Mouse (Mus musculus) limb, embryonic 10.5 days (tissue): ENCODE results near the gene Rab13. TPM values are rescaled to one million over a fixed set of nuclear protein-coding genes. Genes with fewer than 3 reads are reported as not detected.
A peak's percentile ranks its signal among the peaks of the same experiment; 100 is the strongest.

ENCODE experiments used
- DNase-seq: peaks from one replicate; pipeline ENCODE4 v3.0.0-alpha.2; 2017; ENCODE audit warnings: low spot score
- H3K27ac ChIP-seq: fragments of 300-500 bp; sonication (generic); 2 replicates; pipeline ENCODE4 v1.5.1; 2016; ENCODE audit warnings: mild to moderate bottlenecking
- H3K27me3 ChIP-seq: fragments of 300-500 bp; sonication (generic); 2 replicates; pipeline ENCODE4 v1.6.1; 2016; ENCODE audit warnings: low read depth, mild to moderate bottlenecking; ENCODE audit not compliant: poor library complexity, severe bottlenecking
- H3K36me3 ChIP-seq: fragments of 300-500 bp; sonication (generic); 2 replicates; pipeline ENCODE4 v1.6.1; 2016; ENCODE audit warnings: mild to moderate bottlenecking, moderate library complexity
- H3K4me1 ChIP-seq: fragments of 300-500 bp; sonication (generic); 2 replicates; pipeline ENCODE4 v1.6.1; 2016
- H3K4me3 ChIP-seq: fragments of 300-500 bp; sonication (generic); 2 replicates; pipeline ENCODE4 v1.5.1; 2016; ENCODE audit warnings: mild to moderate bottlenecking, moderate library complexity
- H3K9me3 ChIP-seq: fragments of 300-500 bp; sonication (generic); replicated peaks from 2 replicates; pipeline ENCODE4 v1.6.1; 2016; ENCODE audit warnings: mild to moderate bottlenecking
- WGBS: fragments of 180-500 bp; shearing (Covaris S2); methylation state at CpG from one replicate; pipeline ENCODE4 v1.1.7; 2016; 5-methylcytosine and 5-hydroxymethylcytosine counted together
- polyA plus RNA-seq: library from polyadenylated mRNA; unstranded; fragments of >200 nt; fragmentation: Nextera tagmentation; extraction: Ambion mirVana; gene quantifications from 2 replicates; pipeline ENCODE4 v1.2.1, GENCODE M21; 2016

Gene Rab13
- 23.8 and 25.6 TPM in 2 replicates for polyA plus RNA-seq

GRCm38 (mm10) chr3:90213377-90213866 lies at the start of gene Rab13, which contains the start of gene Rps27:
TSS of gene Rab13 (plus strand) at chr3:90213695.
TSS of gene Rps27 (minus strand) at chr3:90213651.
- Histone ChIP-seq H3K4me3 (peak within 1 kb of the TSS; percentile 88), H3K4me1 (peaks cover 22% of the 10 kb centered on the region), H3K36me3 (peaks cover 43% of the 10 kb centered on the region), H3K27ac (peak within 1 kb of the TSS; percentile 96), H3K27me3 (no peaks in the 10 kb centered on the region), H3K9me3 (no peaks in the 10 kb centered on the region)
- DNase-seq = peak; percentile 91
- WGBS = under 1% methylated on average over 42 of the region's 42 CpGs

DNA sequence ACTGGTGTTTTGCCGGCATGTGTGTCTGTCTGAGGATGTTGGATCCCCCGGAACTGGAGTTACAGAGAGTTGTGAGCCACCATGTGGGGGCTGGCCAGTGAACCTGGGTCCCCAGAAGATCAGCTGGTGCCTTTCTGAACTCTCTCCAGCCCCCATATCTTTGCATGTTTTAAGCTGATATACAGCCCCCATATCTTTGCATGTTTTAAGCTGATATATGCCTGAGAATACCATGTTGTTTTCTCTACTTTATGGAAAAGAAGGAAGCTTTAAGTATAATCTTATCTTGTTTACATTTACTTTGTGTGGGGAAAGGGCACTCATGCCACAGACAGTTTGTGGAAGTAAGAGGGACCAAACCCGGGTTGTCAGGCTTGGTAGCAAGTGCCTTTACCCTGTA lies 33.9 kb upstream of the Rab13 start:
- no peaks in the 10 kb centered on the region for H3K36me3 ChIP-seq
- WGBS = 86% methylated on average over 3 of the region's 3 CpGs
- H3K9me3 ChIP-seq = no peaks in the 10 kb centered on the region
- no peak overlapping the region for H3K4me3 ChIP-seq
- H3K4me1 ChIP-seq = no peaks in the 10 kb centered on the region
- no peak for DNase-seq
- no peak overlapping the region for H3K27ac ChIP-seq
- no peaks in the 10 kb centered on the region for H3K27me3 ChIP-seq

DNA sequence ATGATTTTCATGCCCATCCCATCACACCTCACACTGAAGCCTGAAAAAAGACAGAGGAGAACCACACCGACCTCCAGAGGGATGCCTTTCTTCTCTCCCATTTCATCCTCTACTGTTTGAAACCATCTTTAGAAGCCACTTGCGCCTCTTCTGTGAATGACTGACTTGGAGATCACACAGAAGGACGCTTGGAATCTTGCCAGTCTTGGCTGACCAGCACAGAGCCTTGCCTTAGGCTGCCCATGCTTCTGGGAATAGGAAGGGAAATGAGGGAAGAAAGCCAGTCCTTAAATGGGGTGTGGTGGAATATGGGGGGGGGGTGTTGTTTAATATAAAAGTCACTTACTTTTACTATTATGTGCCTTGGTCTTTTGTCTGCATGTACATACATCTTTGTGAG lies 29.9 kb upstream of the Rab13 start:
- Histone ChIP-seq H3K27ac (no peak overlapping the region), H3K36me3 (no peaks in the 10 kb centered on the region), H3K27me3 (no peaks in the 10 kb centered on the region), H3K4me1 (no peaks in the 10 kb centered on the region), H3K4me3 (no peak overlapping the region), H3K9me3 (no peaks in the 10 kb centered on the region)
- WGBS = 79% methylated on average over 3 of the region's 3 CpGs
- no peak for DNase-seq

DNA sequence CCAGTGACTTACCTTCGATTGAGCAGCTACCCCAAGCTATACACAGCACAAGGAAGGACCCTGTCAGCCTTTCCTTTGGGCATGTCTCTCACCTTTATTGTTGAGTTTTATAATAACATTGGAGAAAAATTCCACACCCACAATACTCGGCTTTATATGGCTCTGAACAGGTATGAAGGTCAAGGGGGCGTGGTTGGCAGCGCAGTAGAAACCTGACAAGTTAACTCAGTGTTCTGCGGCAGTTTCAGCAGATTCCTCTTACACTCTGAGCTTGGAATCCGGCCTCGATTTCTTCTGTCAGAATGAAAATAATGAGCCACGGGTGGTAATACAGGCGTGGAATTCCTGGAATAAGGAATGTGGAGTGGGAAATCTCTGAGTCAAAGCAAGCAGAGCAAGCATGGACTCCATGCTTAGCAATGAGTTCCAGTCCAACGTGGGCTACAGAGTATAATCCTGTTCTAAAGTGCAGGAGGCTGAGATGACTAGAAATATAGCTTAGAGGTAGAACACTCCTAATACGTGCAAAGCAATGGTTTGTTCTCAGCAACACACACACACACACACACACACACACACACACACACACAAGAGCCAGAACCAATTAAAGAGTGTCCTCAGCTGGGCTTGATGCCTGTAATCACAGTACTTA lies 22.5 kb upstream of the Rab13 start:
- Histone ChIP-seq H3K36me3 (no peaks in the 10 kb centered on the region), H3K9me3 (no peaks in the 10 kb centered on the region), H3K27ac (no peak overlapping the region), H3K4me1 (peaks cover 28% of the 10 kb centered on the region), H3K4me3 (no peak overlapping the region), H3K27me3 (no peaks in the 10 kb centered on the region)
- 84% methylated on average over 11 of the region's 11 CpGs for WGBS
- DNase-seq = no peak

DNA sequence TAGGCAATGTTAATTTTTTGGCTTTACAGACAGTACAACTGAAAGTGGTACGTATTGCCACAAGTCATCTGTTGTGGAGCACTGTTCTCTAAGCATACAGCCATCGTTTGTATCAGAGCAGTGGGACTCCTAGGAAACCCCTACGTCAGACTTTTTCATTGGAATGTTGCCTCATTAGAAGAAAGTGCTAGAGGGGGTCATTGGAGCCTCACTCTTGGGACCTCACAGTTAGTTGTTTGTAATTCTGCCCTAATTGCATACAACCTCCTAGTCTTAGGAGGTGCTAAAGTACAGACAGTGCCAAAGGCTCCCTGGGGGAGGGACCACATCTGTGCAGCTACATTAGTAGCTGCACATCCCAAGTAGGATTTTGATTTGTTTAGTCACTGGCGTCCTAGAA lies 18.7 kb upstream of the Rab13 start:
- no peaks in the 10 kb centered on the region for H3K36me3 ChIP-seq
- H3K9me3 ChIP-seq = no peaks in the 10 kb centered on the region
- H3K4me1 ChIP-seq = peaks cover 28% of the 10 kb centered on the region
- DNase-seq = no peak
- no peak overlapping the region for H3K4me3 ChIP-seq
- no peak overlapping the region for H3K27ac ChIP-seq
- 47% methylated on average over 4 of the region's 4 CpGs for whole genome bisulfite sequencing
- H3K27me3 ChIP-seq = no peaks in the 10 kb centered on the region

DNA sequence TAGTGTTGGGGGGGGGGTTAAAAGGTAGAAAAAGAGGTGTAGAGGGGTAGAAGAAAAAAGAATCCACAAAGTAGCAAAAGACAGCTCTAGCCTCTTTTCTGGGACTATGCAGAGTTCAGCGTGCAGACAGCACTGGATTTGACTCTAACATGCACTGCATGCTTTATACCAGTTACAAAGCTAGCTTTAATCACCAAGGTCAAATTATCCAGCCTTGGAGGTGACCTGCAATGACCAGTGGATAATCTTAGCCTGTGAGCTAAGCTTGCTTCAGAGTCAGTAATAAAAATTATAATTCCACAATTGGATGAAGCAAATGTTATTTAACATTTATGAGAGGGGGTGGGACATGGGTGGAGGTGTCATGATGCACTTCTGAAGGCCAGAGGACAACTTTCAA lies 17.9 kb upstream of the Rab13 start:
- no peaks in the 10 kb centered on the region for H3K27me3 ChIP-seq
- no peaks in the 10 kb centered on the region for H3K36me3 ChIP-seq
- no peaks in the 10 kb centered on the region for H3K9me3 ChIP-seq
- H3K4me3 ChIP-seq = no peak overlapping the region
- H3K4me1 ChIP-seq = peaks cover 25% of the 10 kb centered on the region
- no peak for DNase-seq
- no peak overlapping the region for H3K27ac ChIP-seq
- 83% methylated on average over 1 of the region's 1 CpGs for WGBS

- no peak overlapping the region for H3K27ac ChIP-seq
- no peak for DNase-seq
- H3K27me3 ChIP-seq = no peaks in the 10 kb centered on the region
- H3K9me3 ChIP-seq = no peaks in the 10 kb centered on the region
- H3K4me3 ChIP-seq = no peak overlapping the region
- H3K4me1 ChIP-seq = peaks cover 15% of the 10 kb centered on the region
- no peaks in the 10 kb centered on the region for H3K36me3 ChIP-seq
- 76% methylated on average over 1 of the region's 1 CpGs for WGBS
Measured at GRCm38 (mm10) chr3:90197548-90197947, 15.9 kb upstream of the Rab13 start.

DNA sequence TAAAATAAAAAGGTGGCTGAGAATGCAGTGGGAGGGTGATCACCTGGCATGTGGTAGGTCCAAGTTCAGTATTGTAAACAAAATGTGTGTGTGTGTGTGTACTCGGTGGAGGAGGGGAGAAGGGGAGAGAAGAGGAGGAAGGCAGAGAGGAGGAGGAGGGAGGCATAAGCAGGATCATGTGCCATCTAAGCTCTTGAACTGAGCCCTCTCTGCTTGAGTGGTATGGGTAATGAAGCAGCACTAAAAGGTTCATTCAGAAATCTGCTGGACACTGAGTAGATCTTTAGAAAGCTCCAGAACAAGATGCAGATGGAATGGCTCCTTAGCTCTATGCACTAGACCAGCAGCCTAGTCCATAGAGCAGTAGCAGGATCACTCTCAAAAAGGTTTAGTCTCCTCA lies 10.6 kb upstream of the Rab13 start:
- no peaks in the 10 kb centered on the region for H3K27me3 ChIP-seq
- H3K4me3 ChIP-seq = no peak overlapping the region
- H3K36me3 ChIP-seq = peaks cover 25% of the 10 kb centered on the region
- WGBS = 78% methylated on average over 1 of the region's 1 CpGs
- no peaks in the 10 kb centered on the region for H3K9me3 ChIP-seq
- no peak for DNase-seq
- no peak overlapping the region for H3K27ac ChIP-seq
- H3K4me1 ChIP-seq = no peaks in the 10 kb centered on the region

GRCm38 (mm10) chr3:90203619-90204018 lies 9.9 kb upstream of the Rab13 start:
- WGBS = 83% methylated on average over 5 of the region's 5 CpGs
- H3K27ac ChIP-seq = no peak overlapping the region

DNA sequence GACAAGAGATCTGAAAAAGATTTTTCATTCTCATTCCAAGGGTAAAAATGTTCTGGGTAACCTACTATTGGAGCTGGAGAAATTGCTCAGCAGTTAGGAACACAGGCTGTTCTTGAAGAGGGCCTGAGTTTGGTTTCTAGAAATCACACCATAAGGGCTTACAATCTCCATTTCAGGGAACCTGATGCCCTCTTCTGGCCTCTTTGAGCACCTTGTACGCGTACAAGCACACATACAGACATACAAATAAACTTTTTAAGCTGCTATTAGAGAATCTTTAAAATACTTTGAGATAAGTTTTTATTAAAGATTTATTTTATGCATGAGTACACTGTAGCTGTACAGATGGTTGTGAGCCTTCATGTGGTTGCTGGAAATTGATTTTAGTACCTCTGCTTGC lies 8.9 kb upstream of the Rab13 start:
- H3K27ac ChIP-seq = no peak overlapping the region
- no peaks in the 10 kb centered on the region for H3K4me1 ChIP-seq
- 94% methylated on average over 2 of the region's 2 CpGs for WGBS
- no peak for DNase-seq
- H3K27me3 ChIP-seq = no peaks in the 10 kb centered on the region
- peaks cover 42% of the 10 kb centered on the region for H3K36me3 ChIP-seq
- H3K4me3 ChIP-seq = no peak overlapping the region
- no peaks in the 10 kb centered on the region for H3K9me3 ChIP-seq

More at GRCm38 (mm10) chr3:90203619-90204018, 9.9 kb upstream of the Rab13 start:
- H3K4me1 ChIP-seq = no peaks in the 10 kb centered on the region
- H3K27me3 ChIP-seq = no peaks in the 10 kb centered on the region
- DNase-seq = no peak
- H3K4me3 ChIP-seq = no peak overlapping the region
- H3K36me3 ChIP-seq = peaks cover 33% of the 10 kb centered on the region
- no peaks in the 10 kb centered on the region for H3K9me3 ChIP-seq

DNA sequence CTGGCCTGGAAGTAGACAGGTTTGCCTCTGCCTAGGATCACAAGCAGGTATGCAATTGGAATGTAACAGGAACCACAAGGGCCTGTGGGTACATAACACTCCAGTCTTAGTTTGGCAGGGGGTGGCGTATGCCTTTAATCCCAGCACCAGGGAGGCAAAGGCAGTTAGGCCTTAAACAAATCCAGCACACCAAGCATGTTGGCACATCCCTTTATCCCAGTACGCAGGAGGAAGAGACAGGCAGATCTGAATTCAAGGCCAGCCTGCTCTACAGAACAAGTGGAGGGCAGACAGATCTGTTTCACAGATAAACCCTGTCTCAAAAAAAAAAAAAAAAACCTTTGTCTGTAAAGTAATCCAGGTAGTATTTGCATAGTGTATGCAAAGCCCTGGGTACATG lies 4.8 kb upstream of the Rab13 start:
- no peak for DNase-seq
- Histone ChIP-seq H3K4me1 (peaks cover 16% of the 10 kb centered on the region), H3K9me3 (no peaks in the 10 kb centered on the region), H3K4me3 (no peak overlapping the region), H3K27me3 (no peaks in the 10 kb centered on the region), H3K36me3 (peaks cover 71% of the 10 kb centered on the region), H3K27ac (no peak overlapping the region)
- WGBS = 94% methylated on average over 2 of the region's 2 CpGs

DNA sequence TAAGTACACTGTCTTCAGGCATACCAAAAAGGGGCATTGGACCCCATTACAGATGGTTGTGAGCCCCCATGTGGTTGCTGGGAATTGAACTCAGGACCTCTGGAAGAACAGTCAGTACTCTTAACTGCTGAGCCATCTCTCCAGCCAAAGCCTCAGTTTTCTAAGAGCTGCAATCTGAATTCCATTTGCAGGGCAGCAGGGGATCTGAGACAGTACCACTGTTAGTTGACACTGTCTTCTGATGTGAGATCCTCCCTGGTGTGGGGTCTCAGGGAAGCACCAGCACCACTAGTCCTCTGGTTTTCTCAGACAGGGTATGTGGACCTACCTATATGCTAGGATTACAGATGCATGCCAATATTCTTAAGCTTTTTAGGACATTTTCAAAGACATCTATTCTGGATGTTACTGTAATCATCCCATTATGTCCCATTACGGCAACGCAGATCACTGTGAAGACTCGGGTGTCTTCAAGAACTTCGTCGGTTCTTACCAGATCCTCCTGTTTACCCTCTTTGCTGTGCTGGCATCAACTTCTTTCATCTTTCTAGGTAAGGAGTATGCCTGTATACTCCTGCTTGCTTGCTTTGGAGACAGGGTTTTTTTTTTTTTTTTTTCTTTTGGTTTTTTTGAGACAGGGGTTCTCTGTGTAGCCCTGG lies 3.5 kb upstream of the Rab13 start:
- no peak overlapping the region for H3K4me3 ChIP-seq

More for the DNA sequence above, 3.5 kb upstream of the Rab13 start:
- WGBS = 95% methylated on average over 5 of the region's 5 CpGs
- no peaks in the 10 kb centered on the region for H3K9me3 ChIP-seq
- DNase-seq = no peak
- H3K4me1 ChIP-seq = peaks cover 22% of the 10 kb centered on the region
- H3K27ac ChIP-seq = no peak overlapping the region
- peaks cover 68% of the 10 kb centered on the region for H3K36me3 ChIP-seq
- no peaks in the 10 kb centered on the region for H3K27me3 ChIP-seq
